Mouse (Mus musculus) A20 (cell line): Measurements from ENCODE around the gene Haus3.
A peak's percentile ranks its signal among the peaks of the same experiment; 100 is the strongest.

Source experiments
- DNase-seq: peaks from one replicate; pipeline ENCODE4 v3.0.0-alpha.2; 2011; ENCODE audit warnings: low read depth, low spot score

The Haus3 gene

DNA sequence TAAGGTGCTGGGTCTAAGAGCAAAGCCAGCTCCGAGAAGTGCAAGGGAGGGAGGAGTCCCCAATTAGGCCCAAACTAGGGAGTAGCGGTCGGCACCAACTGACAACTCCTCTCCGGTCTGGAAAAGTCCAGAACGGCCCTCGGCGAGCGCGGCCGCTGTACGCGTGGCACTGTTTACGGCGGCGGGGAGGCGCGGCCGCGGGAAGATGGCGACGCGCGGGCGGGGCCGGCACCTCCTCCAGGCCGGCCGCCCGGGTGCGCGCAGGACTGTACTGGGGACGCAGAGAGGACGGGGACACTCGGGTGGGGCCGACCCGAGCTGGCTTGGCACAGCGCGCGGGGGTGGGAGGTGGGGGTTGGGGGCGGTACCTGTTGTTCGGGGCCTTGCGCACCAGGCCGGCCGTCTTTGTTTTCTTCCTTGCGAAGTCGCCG is 17.6 kb upstream of the Haus3 start:
- peak; percentile 54 for DNase-seq

- no peak for DNase-seq
Observed at GRCm38 (mm10) chr5:34186391-34186790, 17.1 kb upstream of the Haus3 start.

DNA sequence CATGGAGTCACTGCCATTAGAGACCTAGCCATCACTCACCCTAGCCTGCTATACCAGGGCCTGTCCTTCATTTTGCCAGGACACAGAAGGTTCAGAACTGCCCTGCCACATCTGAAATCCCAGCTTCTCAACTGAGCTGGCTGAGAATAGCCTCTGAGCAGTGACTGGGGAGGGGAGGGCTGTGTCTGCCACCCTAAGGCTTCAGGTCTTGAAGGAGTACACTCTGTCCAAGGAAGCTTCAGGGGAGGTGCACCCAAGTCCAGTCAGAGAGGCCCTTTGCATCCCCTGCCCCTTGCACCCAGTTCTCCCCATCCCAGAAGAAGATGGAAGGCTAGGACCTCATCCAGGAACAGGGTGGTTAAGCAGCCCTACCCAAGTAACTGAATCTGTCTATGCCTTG is 16.5 kb upstream of the Haus3 start:
- DNase-seq, result no peak

- no peak for DNase-seq
Observed at GRCm38 (mm10) chr5:34185051-34185580, 15.8 kb upstream of the Haus3 start.

GRCm38 (mm10) chr5:34183976-34184375 is 14.6 kb upstream of the Haus3 start:
- DNase-seq, result no peak

DNA sequence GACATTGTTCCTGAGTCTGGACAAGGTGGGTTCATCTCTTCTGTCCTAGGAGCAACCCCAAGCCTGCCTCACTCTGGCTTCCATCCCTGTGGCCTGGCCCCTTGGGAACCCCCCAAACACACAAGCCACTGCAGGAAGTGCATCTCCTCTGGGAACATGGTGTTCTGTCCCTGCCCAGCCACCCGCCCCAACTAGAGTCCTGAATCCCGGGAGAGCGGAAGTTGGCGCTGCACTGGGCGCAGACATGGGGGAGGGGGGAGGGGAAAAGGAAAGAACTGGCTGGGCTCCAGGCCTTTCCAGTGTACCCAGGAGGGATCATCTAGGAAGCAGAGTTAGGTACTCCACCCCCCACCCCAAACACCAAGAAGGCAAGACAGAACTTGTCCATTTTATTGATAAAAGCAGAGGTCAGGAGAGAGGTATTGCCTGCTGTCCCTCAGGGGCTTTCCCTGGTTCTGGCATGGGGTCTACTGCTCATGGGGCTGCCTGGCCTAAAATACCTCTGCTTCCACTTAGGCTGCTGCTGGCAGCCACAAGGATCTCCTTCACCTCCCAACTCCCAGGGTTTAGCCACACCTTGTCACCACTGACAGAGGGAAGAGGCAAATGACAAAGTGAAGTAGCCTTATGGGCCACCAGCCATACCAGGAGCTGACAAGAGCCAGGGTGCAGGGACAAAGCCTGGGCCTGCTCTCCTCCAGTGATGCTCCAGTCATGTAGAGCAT is 14.0 kb upstream of the Haus3 start:
- no peak for DNase-seq

GRCm38 (mm10) chr5:34182486-34182885 is 13.2 kb upstream of the Haus3 start:
- DNase-seq, result no peak

DNA sequence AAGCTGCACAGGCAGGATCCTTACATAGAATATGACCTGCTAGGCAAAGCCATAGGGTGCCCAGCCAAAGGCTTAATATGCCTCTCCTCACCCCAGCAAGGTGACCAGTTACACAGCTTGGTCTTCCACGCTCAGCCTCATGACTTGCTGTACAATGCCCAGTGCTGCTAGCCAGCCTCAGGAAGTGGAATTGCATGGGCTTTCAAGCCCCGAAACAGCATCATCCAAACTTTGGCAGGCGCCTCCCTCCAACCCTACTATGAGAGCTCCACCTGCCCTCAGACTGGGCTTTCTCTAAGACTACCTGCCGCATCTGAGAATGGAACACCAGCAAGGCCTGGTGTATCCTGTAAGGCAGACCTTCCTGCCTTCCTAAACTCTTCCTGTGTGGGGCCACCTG is 8.5 kb upstream of the Haus3 start:
- no peak for DNase-seq

DNA sequence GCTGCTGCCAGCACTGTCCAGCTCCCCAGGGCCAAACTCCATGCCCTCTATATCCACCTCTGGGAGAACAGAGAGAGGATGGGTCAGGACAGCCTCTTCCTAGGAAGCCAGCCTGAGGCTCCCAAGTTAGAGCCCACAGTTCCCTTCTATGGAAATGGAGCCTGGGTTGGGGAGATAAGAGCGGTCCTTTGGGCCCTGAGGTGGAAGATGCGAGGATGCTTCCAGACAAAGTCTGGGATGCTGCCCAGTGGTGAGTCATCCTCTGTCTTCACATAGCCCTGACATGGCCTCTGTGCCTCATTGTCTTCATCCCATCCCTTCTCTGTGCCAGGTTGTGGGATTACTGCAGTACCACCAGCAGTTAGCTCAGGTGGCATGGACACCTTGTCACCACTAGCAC is 7.8 kb upstream of the Haus3 start:
- no peak for DNase-seq

DNA sequence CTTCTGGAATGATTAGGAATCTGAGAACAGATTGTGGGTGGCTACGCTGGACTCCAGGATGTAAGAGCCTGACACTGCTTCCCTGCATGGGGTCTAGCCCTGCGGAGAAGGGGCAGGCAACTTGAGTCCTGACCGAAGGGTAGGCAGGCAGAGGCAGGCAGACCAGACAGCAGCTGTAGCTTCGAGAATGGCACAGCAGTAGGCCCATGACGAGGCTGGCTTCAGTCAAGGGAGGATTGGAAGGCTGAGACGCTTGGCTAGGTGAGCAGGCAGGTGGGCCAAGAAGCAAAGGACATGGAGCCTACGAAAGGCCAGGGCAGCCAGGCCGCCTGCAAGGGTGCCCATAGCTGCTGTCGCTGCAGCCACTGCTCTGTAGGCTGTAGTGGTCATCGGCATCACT is 7.4 kb upstream of the Haus3 start:
- no peak for DNase-seq

GRCm38 (mm10) chr5:34175403-34175694 is 6.0 kb upstream of the Haus3 start:
- DNase-seq, result no peak

DNA sequence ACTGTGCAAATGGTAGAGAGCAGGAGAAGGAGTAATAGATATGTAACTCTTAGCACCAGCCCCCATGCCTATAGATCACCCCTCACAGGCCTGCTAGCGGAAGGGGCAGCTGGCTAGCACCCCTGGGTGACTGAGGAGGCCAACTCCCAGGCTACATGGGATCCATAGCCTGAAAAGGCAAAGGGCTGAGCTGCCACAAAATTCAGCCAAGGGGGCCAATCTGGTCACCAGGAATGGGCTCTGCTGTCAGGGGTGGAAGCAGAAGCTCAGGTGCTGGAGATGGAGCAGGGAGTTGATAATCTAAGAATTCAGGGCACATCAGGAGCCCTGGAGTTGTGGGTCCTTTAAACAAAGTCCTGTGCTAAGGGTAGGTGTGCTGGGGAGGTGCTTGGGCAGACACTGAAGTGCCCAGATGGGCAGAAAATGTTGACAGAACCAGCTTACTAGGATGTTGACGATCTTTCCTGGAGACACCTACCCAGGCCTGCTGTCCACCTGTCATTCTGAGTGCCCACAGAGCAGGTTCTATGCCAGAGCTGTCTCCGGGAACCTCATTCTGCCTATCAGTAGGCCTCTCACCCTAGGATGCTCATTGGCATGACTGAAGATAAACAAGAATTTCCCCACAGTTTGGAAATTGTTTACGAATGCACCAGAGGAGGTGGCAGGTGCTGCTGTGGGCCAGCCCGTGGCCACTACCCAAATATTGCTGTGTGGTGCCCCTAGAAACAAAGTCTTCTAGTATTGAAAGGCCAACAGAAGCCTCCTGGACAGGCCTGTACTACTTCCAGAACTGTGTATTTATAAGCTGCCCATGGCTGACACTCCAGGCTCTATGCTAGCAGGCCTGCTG is 5.4 kb upstream of the Haus3 start:
- no peak for DNase-seq

DNA sequence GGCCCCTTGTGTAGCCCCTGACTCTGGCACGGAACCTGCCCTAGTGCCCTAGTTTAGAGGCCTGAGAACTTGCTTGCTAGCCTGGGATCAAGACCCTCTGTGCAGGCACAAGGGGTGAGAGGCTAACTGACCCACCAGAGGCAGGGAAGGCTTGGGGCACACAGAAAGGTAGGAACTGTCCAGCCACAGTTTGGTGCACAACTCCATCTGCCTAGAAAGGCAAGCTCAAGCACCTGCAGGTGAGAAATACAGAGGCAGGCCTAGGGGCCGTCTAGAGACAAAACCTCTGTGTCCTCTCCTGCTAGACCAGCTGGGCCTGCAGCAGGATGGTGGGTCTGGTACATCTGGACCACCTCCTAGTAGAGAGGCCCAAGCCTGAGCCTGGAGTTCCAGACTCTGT is 4.7 kb upstream of the Haus3 start:
- DNase-seq, result no peak

- DNase-seq, result no peak
Observed at GRCm38 (mm10) chr5:34170726-34171125, 1.4 kb upstream of the Haus3 start.

DNA sequence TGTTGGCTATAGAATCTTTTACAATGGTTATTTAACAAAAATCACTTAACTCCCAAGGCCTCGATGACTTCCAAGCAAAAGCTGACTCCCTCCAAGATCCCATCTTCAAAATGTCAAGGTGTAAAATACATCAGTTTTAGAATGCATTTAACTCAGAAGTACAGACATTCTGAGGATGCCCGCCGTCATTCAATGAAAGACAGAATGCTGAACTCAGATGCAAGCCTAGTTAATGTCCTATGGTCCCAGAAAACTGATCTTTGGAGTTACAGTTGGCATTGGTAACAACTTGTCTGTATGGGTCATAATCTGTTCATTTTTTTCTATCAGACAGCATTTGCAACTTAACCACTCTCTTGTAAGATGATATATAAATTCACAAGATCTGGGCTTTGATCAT is 627 bp upstream of the Haus3 start:
- DNase-seq, result no peak

- DNase-seq, result peak; percentile 41
Observed at GRCm38 (mm10) chr5:34167857-34168256, 1.5 kb downstream of the Haus3 start.

DNA sequence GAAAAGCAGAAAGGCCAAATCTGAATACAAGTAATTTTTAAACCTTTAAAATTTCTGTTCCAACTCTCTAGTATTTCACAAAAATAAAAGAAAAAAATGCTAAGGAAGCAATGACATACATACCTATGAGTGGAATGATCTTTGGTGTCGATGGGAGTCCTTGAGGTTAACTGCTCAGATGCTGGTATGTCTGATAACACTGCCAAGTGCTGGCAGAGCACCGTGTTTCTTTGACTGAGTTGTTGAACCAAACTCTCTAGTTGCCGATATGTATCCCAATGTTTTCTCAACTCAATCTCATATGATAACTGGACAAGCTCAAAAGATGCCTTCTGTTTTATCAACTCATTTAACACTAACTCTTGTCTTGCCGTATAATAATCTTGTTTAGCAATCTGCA is 3.5 kb downstream of the Haus3 start:
- DNase-seq, result peak; percentile 54

DNA sequence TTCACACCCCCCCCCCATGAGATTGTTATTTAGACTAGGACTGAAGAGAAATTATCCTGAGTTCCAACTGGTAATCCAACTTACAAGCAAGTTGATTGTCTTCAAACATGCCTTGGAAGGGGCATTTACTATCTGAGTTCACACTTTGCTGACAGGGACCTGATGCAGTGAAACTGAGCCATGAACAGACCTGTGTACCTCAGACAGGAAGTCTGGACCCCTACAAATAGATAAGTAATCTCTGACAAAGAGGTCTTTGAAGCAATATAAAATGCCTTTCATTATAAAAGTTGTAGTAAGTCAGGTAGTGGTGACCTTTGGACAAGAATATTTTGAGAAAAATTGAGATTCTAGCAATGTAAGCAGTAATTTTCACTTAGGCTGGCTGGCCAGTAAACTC is 20.9 kb downstream of the Haus3 start:
- no peak for DNase-seq

DNA sequence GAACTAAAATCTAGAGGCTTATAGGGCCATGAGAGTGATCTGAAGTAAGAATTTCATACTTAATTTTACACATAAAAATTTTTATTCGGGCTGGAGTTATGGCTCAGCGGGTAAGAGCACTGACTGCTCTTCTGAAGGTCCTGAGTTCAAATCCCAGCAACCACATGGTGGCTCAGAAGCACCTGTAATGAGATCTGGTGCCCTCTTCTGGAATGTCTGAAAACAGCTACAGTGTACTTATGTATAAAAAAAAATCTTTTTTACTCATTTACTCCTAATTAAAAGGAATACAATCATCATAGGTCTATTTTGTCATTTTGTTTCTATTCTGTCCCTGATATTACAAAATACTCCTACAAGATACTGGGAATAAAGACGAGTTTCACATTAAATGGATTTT is 21.8 kb downstream of the Haus3 start:
- peak; percentile 32 for DNase-seq

DNA sequence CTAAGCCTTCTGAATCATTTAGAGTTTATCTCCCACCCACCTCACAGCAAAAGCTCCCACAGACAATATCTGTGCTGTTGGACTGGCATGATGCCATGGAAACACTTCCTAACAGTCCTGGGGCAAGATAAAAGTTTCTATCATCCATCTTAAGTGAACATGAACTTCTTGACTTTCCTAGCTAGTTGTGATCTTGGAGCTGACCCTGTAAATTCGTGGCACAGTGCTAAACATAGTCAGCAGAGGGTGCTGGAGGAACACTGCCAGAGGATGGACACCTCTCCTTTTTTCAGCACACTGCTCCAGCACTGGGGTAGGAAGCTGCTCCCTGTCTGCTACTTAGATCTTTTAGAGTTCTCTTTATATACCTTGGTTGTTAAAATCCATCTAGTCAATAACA is 29.6 kb downstream of the Haus3 start:
- DNase-seq, result peak; percentile 31

- no peak for DNase-seq
Observed at GRCm38 (mm10) chr5:34132731-34133130, 36.6 kb downstream of the Haus3 start.

DNA sequence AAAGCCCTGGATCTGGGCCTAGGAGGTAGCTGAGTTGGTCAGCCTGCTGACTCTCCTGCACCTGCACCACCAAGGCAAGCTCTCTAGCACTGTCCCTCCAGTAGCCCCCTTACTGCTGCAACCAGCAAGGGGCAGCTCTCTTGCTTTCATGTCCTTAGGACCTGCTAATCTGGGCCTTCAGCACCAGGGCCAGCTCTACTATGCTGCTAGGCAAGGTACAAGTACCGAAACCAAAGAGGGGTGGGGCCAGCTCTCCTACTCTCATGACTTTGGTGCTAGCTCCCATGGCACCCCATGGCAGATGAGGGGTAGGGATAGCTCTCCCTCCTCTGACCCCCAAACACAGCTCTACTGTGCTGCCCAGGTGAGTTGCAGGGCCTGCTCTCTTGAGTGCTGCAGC is 45.2 kb downstream of the Haus3 start:
- DNase-seq, result no peak
